Mouse (Mus musculus): ENCODE measurements around the gene Ano2.

- TF ChIP-seq POLR2A (IDR thresholded peaks at IDR 0.05; ENCODE audit: control insufficient read depth, extremely low read depth, insufficient read depth, low read length, poor library complexity) = no peak
- no peak for TF ChIP-seq CTCF (IDR thresholded peaks at IDR 0.05; ENCODE audit: borderline replicate concordance, control insufficient read depth, extremely low read depth, insufficient read depth, low read length, poor library complexity)
Measured at GRCm38 (mm10) chr6:125747322-125747930, 57.2 kb downstream of the Ano2 start.

Measured in thymus, adult 2 months (tissue).